Mouse (Mus musculus) heart, adult 11 months (tissue): ENCODE measurements around the gene Ccnt1.

Source experiments
- DNase-seq: peaks from one replicate; pipeline ENCODE4 v3.0.0; 2022

The Ccnt1 gene

DNA sequence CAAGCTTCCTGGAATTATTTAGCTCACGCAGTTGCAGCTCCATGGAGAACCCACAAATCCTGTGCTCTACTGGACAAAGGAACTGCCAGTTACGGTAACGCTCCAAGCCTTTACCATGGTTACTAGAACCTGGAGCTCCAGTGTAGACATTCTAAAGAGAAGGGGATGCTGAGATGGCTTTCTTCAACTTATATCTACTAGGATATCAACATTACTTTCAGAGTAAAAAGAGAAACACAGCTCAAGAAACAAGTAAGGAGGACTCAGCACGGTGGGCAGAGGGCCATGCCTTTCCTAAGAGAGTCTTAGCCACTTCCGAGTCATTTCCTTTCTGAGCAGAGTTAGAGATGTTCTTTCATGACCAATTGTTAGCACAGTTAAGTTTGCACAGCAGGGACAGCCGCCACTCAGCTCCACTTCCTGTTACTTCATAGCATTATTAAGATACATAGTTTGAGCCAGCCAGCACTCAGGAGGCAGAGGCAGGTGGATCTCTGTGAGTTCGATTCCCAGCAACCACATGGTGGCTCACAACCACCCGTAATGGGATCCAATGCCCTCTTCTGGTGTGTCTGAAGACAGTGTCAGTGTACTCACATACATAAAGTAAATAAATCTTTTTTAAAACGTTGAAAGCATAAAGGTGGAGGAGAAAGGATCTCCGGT lies at the start of gene Ccnt1, which contains the start of gene 4930415O20Rik:
Ccnt1 (minus strand) TSS at position 51 of the 666 bp plus-strand sequence.
4930415O20Rik (plus strand) TSS at position 132 of the 666 bp plus-strand sequence.
- peak; percentile 85 for DNase-seq

GRCm38 (mm10) chr15:98617176-98617537 lies 46.4 kb upstream of the Ccnt1 start:
- DNase-seq, result peak; percentile 93

- DNase-seq, result peak; percentile 90
Observed at GRCm38 (mm10) chr15:98616362-98617175, 45.8 kb upstream of the Ccnt1 start.

DNA sequence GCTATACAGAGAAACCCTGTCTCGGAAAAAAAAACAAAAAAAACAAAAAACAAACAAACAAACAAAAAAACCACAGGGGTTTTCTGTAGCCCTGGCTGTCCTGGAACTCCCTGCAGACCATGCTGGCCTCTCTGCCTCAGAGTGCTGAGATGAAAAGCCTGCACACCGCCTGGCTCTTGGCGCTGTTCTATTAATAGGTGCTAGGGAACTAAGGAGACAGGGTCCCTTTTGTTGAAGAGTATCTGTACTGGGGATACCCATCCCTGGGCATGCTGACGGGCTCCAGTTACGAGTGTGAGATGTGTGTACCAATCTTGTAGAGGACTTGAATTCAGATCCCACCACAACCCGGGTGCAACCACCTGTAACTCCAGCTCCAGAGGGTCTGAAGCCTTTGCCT lies 45.0 kb upstream of the Ccnt1 start:
- DNase-seq, result peak; percentile 91

- no peak for DNase-seq
Observed at GRCm38 (mm10) chr15:98614971-98615370, 44.2 kb upstream of the Ccnt1 start.

DNA sequence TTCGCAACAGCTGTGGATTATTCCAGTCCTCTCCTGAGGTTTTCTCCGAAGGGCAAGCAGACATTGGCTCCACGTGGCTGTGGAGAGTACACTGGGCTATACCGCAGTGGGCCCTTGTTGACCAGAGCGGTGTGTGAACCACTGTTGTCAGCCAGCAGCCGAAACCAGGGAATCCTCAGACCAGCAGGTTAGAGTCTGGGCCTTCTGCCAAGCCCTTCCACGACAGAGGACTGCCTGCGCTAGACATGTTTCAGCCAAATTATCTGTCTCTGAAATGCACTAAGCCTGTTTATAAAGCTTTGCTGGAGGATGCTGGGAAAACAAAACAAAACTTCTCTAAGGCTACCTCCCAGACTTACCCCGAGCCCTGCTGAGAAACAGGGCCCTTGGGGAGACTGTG lies 43.8 kb upstream of the Ccnt1 start:
- no peak for DNase-seq

- no peak for DNase-seq
Observed at GRCm38 (mm10) chr15:98612229-98612628, 41.5 kb upstream of the Ccnt1 start.

DNA sequence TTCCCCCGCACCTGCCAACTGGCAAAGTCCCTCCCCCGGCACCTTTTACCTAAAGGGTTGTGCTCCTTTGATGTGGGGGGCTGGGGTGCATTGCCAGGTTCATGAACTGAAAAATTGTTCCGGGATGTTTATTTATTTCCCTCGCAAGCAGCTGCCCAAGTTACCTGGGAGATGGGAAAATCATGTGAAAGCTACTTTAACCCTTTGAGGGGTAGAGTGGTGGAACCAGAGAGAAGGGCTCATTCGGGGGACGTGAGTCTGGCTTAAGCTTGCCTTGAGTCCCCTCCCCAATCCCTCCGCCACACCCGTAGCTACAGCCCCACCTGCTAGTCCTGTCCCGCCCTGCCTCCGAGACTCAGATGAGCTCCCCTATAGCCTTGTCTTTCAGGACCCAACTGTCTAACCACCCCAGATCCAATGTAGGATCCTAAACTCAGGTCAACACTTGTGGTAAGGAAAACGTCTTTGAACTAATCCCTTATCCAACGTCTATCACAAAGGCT lies 39.5 kb upstream of the Ccnt1 start:
- no peak for DNase-seq

- peak; percentile 99 for DNase-seq
Observed at GRCm38 (mm10) chr15:98609331-98610130, 38.8 kb upstream of the Ccnt1 start, which contains the start of gene Adcy6. TSS of gene Adcy6 (minus strand) at chr15:98610076.

- peak; percentile 96 for DNase-seq
Observed at GRCm38 (mm10) chr15:98608784-98609250, 38.1 kb upstream of the Ccnt1 start.

DNA sequence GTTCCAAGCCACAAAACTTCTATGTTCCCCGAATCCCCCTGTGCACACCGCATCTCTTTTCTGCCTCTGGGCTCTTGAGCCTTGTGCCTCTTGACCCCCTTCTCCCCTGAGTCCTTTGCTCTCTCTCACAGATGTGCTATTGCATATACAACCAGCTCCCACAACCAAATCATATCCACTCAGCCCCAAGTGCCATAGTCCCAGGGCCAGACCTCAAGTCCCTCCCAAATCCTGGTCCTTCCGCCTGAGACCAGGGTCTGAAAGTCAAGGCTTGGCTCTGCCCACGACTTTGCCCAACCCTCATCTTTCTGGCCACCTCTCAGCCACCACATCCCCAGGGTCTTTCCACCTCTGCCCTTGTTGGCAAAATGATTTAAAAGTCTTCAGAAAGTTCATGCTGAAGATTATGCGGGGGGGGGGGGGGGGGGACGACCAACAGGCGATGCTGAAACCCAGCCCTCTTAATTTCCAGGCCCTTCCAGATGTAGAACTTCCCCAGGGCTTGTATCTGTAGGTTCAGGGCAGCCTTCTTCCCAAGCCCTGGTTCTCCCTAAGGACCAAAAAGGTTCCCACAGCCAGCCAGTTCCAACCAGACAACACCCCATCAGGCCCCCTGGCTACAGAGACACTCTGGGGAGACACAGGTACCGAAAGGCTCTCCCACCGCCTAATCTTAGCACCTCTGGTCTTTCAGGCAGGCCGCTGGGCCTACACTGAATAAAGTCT lies 37.5 kb upstream of the Ccnt1 start:
- DNase-seq, result peak; percentile 98

GRCm38 (mm10) chr15:98607557-98607956 lies 36.8 kb upstream of the Ccnt1 start:
- peak; percentile 99 for DNase-seq

GRCm38 (mm10) chr15:98606739-98607138 lies 36.0 kb upstream of the Ccnt1 start:
- peak; percentile 93 for DNase-seq

GRCm38 (mm10) chr15:98606051-98606536 lies 35.4 kb upstream of the Ccnt1 start:
- peak; percentile 98 for DNase-seq

DNA sequence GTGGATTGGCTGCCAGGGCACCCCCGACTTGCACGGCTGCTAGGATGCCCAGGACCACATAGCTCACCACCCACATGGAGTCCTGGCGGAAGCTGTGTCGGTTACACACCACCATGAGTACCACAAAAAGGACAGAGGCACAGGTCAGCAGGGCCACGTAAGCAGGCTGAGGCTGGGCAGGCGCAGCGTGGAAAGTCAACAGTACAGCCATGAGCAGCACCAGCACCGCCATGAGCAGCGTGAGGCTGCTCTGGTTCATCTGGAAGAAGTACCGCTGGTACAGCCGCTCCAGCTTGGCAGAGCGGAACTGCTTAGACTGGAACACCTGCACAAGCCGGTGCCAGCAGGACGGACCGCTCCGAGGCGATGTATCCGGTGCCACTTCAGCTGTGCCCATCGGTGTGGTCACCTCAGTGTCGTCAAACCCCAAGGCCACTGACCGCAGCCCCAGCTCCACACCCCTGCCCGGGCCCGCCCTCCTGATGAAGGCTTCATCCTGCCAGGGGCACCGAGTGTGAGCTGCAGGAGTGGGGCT lies 33.4 kb upstream of the Ccnt1 start:
- DNase-seq, result peak; percentile 92

- DNase-seq, result peak; percentile 96
Observed at GRCm38 (mm10) chr15:98602921-98603458, 32.3 kb upstream of the Ccnt1 start.

GRCm38 (mm10) chr15:98602191-98602881 lies 31.6 kb upstream of the Ccnt1 start:
- DNase-seq, result peak; percentile 99

- DNase-seq, result no peak
Observed at GRCm38 (mm10) chr15:98601832-98602190, 31.1 kb upstream of the Ccnt1 start.

GRCm38 (mm10) chr15:98600036-98600709 lies 29.4 kb upstream of the Ccnt1 start:
- DNase-seq, result peak; percentile 95

GRCm38 (mm10) chr15:98596609-98597008 lies 25.9 kb upstream of the Ccnt1 start:
- DNase-seq, result no peak
